Mouse (Mus musculus): ENCODE measurements around the gene Sec11a.
"Not testable (repeated sequence)": the region's sequence is repeated elsewhere in the genome, so short reads cannot be mapped to it uniquely, and the experiment has no call there.

Sec11a gene

GRCm38 (mm10) chr7:80954251-80954650 lies 6.7 kb upstream of the Sec11a start:
- peak; percentile 55 for DNase-seq

- DNase-seq: peak; percentile 34
Observed at GRCm38 (mm10) chr7:80952140-80952539, 4.6 kb upstream of the Sec11a start.

- DNase-seq: peak; percentile 34
Observed at GRCm38 (mm10) chr7:80951461-80951860, 3.9 kb upstream of the Sec11a start.

- no peak for DNase-seq
Observed at GRCm38 (mm10) chr7:80939808-80940207, 7.8 kb downstream of the Sec11a start.

- not testable (repeated sequence) for DNase-seq
Observed at GRCm38 (mm10) chr7:80937304-80937666, 10.3 kb downstream of the Sec11a start.

GRCm38 (mm10) chr7:80936617-80937303 lies 10.8 kb downstream of the Sec11a start:
- DNase-seq: not testable (repeated sequence)

- no peak for DNase-seq
Observed at GRCm38 (mm10) chr7:80935834-80936233, 11.7 kb downstream of the Sec11a start.

- DNase-seq: no peak
Observed at GRCm38 (mm10) chr7:80932777-80933176, 14.8 kb downstream of the Sec11a start.

- peak; percentile 94 for DNase-seq
Observed at GRCm38 (mm10) chr7:80931618-80932207, 15.9 kb downstream of the Sec11a start.

- DNase-seq: no peak
Observed at GRCm38 (mm10) chr7:80923165-80923564, 24.4 kb downstream of the Sec11a start.

- no peak for DNase-seq
Observed at GRCm38 (mm10) chr7:80919647-80920008, 28.0 kb downstream of the Sec11a start.

GRCm38 (mm10) chr7:80918982-80919646 lies 28.5 kb downstream of the Sec11a start:
- DNase-seq: no peak

- no peak for DNase-seq
Observed at GRCm38 (mm10) chr7:80917916-80918465, 29.6 kb downstream of the Sec11a start.

GRCm38 (mm10) chr7:80912496-80912895 lies 35.1 kb downstream of the Sec11a start:
- DNase-seq: no peak

GRCm38 (mm10) chr7:80911053-80911452 lies 36.5 kb downstream of the Sec11a start:
- no peak for DNase-seq

- peak; percentile 98 for DNase-seq
Observed at GRCm38 (mm10) chr7:80904921-80905515, 42.6 kb downstream of the Sec11a start, which contains the start of gene Nmb. Nmb (minus strand) TSS chr7:80905076.

GRCm38 (mm10) chr7:80903625-80904422 lies 43.8 kb downstream of the Sec11a start:
- peak; percentile 92 for DNase-seq

- DNase-seq: peak; percentile 91
Observed at GRCm38 (mm10) chr7:80901541-80902274, 45.9 kb downstream of the Sec11a start.

GRCm38 (mm10) chr7:80900944-80901501 lies 46.6 kb downstream of the Sec11a start, which contains the start of gene Wdr73:
Wdr73 (minus strand) TSS chr7:80901269.
- peak; percentile 99 for DNase-seq

GRCm38 (mm10) chr7:80897721-80898120 lies 49.9 kb downstream of the Sec11a start:
- DNase-seq: no peak

GRCm38 (mm10) chr7:80897134-80897533 lies 50.4 kb downstream of the Sec11a start:
- no peak for DNase-seq
